Mouse (Mus musculus): ENCODE measurements around the gene Ncbp2. TPM values are rescaled to one million over a fixed set of nuclear protein-coding genes. Genes with fewer than 3 reads are reported as not detected.

Ncbp2 gene
- polyA plus RNA-seq, 1 experiment = 6.8 TPM

DNA sequence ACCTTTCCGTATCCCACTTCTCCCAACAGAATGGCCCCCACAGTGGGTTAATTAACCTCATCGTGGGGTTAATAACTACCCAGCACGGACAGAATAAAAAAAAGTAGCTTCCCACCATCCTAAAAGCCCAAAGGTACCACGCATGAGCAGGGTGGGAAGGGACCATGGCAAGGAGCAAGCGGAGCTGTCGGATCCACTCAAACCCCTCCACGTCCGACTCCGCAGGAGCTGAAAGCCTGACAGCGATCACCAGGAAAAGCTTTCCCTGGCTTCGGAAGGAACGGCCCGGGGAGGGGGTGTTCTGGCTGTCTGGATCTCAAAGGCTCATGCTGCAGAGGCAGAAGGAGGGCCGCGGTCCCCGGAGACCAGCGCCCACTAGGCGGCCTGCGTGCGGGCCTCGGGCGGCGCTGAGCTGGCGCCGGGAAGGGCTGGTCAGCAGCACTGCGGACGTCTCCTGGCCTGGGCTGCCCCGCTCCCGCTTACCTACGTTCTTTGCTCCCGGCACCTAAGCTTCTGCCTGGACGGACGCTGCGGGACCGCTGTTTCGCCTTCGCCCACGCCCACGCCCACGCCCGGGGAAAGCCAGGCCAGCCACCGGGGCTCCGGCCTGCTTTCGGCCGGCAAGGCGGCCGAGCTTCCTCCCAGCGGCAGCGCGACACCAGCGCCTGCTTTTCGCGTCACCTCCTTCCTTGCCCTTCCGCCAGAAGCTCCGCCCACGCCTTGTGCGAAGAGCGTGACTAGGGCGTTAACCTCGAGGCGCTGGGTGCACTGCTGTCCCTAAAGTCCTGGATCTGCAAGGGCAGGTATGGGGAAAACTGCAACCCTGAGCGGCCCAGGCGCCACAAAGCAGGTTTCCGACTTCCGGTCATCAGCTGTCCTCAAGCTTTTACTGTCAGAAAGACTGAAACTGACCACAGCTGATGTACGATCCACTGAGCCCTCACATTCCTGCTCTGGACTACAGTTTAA, 54.5 kb downstream of the Ncbp2 start, which contains the start of gene Senp5:
TSS of gene Senp5 (minus strand) at position 779 of the 969 bp plus-strand sequence.
- under 1% methylated on average over 66 of the region's 66 CpGs for WGBS

DNA sequence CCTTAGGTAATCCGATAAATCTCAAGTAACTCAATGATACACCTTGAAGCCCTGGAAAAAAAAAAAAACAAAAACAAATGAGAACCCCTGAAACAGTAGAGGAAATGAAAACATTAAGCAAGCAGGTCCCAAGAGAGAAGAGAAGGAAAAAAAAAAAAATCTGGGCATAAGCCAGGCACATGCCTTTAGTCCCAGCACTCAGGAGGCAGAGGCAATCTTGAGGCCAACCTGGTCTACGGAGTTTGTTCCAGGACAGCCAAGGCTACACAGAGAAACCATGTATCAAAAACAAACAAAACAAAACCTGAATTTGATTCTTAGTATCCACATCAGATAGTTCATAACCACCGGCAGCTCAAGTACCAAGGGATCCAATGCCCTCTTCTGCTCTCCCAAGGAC, 56.4 kb downstream of the Ncbp2 start:
- DNase-seq (ENCODE audit: low read depth, low spot score) = no peak
- WGBS = 90% methylated on average over 3 of the region's 3 CpGs

More for the DNA sequence above, 54.5 kb downstream of the Ncbp2 start, which contains the start of gene Senp5:
- peak; percentile 92 for DNase-seq (ENCODE audit: low read depth, low spot score)

DNA sequence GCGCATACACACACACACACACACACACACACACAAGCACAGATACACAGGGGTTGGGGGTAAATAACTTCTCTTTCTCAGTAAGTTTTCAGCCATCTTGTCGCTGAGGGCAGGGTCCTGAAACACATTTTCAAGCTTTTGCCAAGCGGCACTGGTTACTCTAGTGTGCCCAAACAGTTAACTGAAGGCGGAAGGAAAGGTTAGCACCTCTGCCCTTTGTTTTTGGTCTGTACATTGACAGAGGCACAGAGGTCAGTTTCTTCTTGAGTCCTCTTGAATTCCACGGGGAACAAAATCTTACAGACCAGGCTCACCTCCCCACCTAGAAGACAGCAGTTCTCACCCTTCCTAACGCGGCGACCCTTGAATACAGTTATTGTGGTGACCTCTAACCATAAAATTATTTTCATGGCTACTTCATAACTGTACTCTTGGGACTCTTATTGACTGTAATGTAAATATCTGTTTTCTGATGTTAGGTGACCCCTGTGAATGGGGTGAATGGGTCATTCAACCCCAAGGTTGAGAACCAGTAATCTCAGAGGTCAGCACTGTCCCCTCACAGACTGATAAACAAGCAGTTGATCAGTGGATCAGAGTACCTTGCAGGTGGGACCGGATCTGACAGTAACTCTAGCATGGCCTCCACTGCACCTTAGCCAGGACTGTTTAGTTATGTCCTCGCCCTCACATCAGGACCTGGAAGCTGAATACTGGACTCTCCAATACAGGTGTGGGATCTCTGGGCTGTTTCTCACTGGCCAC, 60.4 kb downstream of the Ncbp2 start:
- 32% methylated on average over 10 of the region's 10 CpGs for WGBS
- DNase-seq (ENCODE audit: low read depth, low spot score) = no peak

DNA sequence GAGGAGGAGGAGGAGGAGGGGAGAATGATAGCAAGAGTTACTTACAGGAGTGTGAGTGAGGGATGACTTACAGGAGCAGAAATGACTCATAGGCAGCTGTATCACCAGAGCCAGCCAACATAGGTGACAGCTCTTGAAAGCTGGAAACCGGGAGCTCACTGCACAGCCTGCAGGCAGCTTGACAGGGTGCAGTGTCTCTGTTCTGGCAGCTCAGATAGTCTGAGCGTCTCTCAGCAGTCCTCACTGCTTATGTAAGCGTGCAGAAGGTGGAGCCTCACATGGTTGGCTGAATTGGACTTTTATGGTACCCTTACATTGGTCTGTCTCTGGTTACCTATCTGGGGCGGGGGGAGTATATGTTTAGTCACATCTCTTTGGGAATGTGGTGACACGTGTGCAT, 61.6 kb downstream of the Ncbp2 start:
- 5% methylated on average over 5 of the region's 5 CpGs for WGBS
- no peak for DNase-seq (ENCODE audit: low read depth, low spot score)

DNA sequence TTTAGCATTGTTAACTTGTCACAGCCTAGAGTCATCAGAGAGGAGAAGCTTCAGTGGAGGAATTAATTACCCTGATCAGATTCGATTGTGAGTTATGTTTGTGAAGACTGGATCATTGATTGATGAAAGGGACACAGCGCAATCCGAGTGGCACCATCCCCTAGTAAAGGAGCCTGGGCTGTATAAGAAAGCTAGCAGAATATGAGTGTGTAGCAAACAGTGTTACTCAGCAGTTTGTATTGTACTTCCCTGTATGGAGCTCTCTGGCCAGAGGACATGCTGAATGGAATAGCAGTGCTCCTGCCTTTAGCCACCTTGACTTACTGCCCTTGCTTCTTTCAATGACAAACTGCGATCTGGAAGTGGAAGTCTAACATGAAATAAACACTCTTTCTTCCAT, 62.0 kb downstream of the Ncbp2 start:
- 52% methylated on average over 4 of the region's 4 CpGs for WGBS
- DNase-seq (ENCODE audit: low read depth, low spot score) = no peak

Other genes with a start within 250 kb of the Ncbp2 start
- 0.16 and 0.35 TPM in 2 replicates for gene Meltf, start 69.7 kb upstream of the Ncbp2 start, polyA plus RNA-seq (2012; rRNA removed)
- gene Pigz, start 14.7 kb upstream of the Ncbp2 start, polyA plus RNA-seq (2012; rRNA removed) = 1.3 and 1.9 TPM in 2 replicates
- gene 0610012G03Rik, start within 50 bp of the Ncbp2 start, polyA plus RNA-seq (2012; rRNA removed) = 59.9 and 74.7 TPM in 2 replicates
- gene Senp5, start 54.8 kb downstream of the Ncbp2 start, polyA plus RNA-seq (2012; rRNA removed) = 3.9 and 5.4 TPM in 2 replicates
- gene Pak2, start 130.8 kb downstream of the Ncbp2 start, polyA plus RNA-seq (2012; rRNA removed) = 20.0 and 21.9 TPM in 2 replicates
- 33.9 and 38.4 TPM in 2 replicates for gene Pigx, start 151.2 kb downstream of the Ncbp2 start, polyA plus RNA-seq (2012; rRNA removed)
- gene Cep19, start 151.3 kb downstream of the Ncbp2 start, polyA plus RNA-seq (2012; rRNA removed) = 10.1 and 10.5 TPM in 2 replicates
- 9.0 and 10.8 TPM in 2 replicates for gene Nrros, start 217.1 kb downstream of the Ncbp2 start, polyA plus RNA-seq (2012; rRNA removed)
- not detected in 2 replicates for gene Bex6, start 231.3 kb downstream of the Ncbp2 start, polyA plus RNA-seq (2012; rRNA removed)

All from large intestine, adult 2 months (tissue).